Mouse (Mus musculus) T-helper 2 cell (primary cell): ENCODE results near the gene Klhdc4.

Source experiments
- in situ Hi-C: fragments of 300-600 bp; cut with MboI, MseI; formaldehyde crosslinking; loops from one replicate; pipeline ENCODE4 v1.15.1; 2025; ENCODE audit warnings: high pct_unique_total_duplicates

The Klhdc4 gene

GRCm38 (mm10) chr8:121809524-121810155 lies 19.7 kb downstream of the Klhdc4 start:
- in situ Hi-C loops, result no loop called here

GRCm38 (mm10) chr8:121808032-121808431 lies 21.3 kb downstream of the Klhdc4 start:
- in situ Hi-C loops, result no loop called here

- in situ Hi-C loops, result no loop called here
Observed at GRCm38 (mm10) chr8:121806126-121806525, 23.2 kb downstream of the Klhdc4 start.

GRCm38 (mm10) chr8:121804829-121805228 lies 24.5 kb downstream of the Klhdc4 start:
- in situ Hi-C loops, result no loop called here

GRCm38 (mm10) chr8:121798401-121798800 lies 31.0 kb downstream of the Klhdc4 start:
- in situ Hi-C loops, result no loop called here

- in situ Hi-C loops, result no loop called here
Observed at GRCm38 (mm10) chr8:121796406-121796805, 33.0 kb downstream of the Klhdc4 start.

- in situ Hi-C loops, result no loop called here
Observed at GRCm38 (mm10) chr8:121795461-121795860, 33.9 kb downstream of the Klhdc4 start.

- in situ Hi-C loops, result no loop called here
Observed at GRCm38 (mm10) chr8:121794151-121794550, 35.2 kb downstream of the Klhdc4 start.

GRCm38 (mm10) chr8:121792627-121793026 lies 36.7 kb downstream of the Klhdc4 start:
- in situ Hi-C loops, result no loop called here

GRCm38 (mm10) chr8:121792159-121792558 lies 37.2 kb downstream of the Klhdc4 start:
- in situ Hi-C loops, result no loop called here

GRCm38 (mm10) chr8:121788786-121789185 lies 40.6 kb downstream of the Klhdc4 start:
- in situ Hi-C loops, result no loop called here

GRCm38 (mm10) chr8:121786542-121786941 lies 42.8 kb downstream of the Klhdc4 start:
- in situ Hi-C loops, result no loop called here

GRCm38 (mm10) chr8:121782493-121782892 lies 46.9 kb downstream of the Klhdc4 start:
- in situ Hi-C loops, result no loop called here

- in situ Hi-C loops, result no loop called here
Observed at GRCm38 (mm10) chr8:121773876-121774275, 55.5 kb downstream of the Klhdc4 start.

GRCm38 (mm10) chr8:121770845-121771752 lies 58.3 kb downstream of the Klhdc4 start:
- in situ Hi-C loops, result no loop called here

- in situ Hi-C loops, result loop anchor here (10.0 kb wide), 2 partner anchors 505 to 1135 kb away; no protein-coding TSS in a partner anchor
Observed at GRCm38 (mm10) chr8:121769621-121770020, 59.7 kb downstream of the Klhdc4 start.

GRCm38 (mm10) chr8:121769095-121769494 lies 60.3 kb downstream of the Klhdc4 start:
- in situ Hi-C loops, result loop anchor here (10.0 kb wide), 2 partner anchors 504 to 1134 kb away; no protein-coding TSS in a partner anchor

- in situ Hi-C loops, result loop anchor here (10.0 kb wide), 2 partner anchors 501 to 1131 kb away; no protein-coding TSS in a partner anchor
Observed at GRCm38 (mm10) chr8:121765594-121766138, 63.7 kb downstream of the Klhdc4 start.

- in situ Hi-C loops, result loop anchor here (10.0 kb wide), 2 partner anchors 499 to 1129 kb away; no protein-coding TSS in a partner anchor
Observed at GRCm38 (mm10) chr8:121763700-121764013, 65.7 kb downstream of the Klhdc4 start.

- in situ Hi-C loops, result loop anchor here (10.0 kb wide), 2 partner anchors 498 to 1128 kb away; no protein-coding TSS in a partner anchor
Observed at GRCm38 (mm10) chr8:121762999-121763699, 66.2 kb downstream of the Klhdc4 start.

- in situ Hi-C loops, result loop anchor here (10.0 kb wide), 2 partner anchors 497 to 1127 kb away; no protein-coding TSS in a partner anchor
Observed at GRCm38 (mm10) chr8:121761480-121761879, 67.9 kb downstream of the Klhdc4 start.
